Mouse (Mus musculus) gastrocnemius, adult 8-10 months (tissue): ENCODE results near the gene Ccl21a. TPM values are rescaled to one million over a fixed set of nuclear protein-coding genes. Genes with fewer than 3 reads are reported as not detected.
"Not testable (repeated sequence)": the region's sequence is repeated elsewhere in the genome, so short reads cannot be mapped to it uniquely, and the experiment has no call there.

Experiments
- DNase-seq, 2 experiments: peaks; one replicate each; pipeline ENCODE4 v3.0.0; 2022; ENCODE audit warnings: low spot score in 2 of 2
- total RNA-seq, 4 experiments: library from RNA; stranded (reverse); gene quantifications; 2 replicates each; pipeline ENCODE4 v1.2.4; 2022

Gene Ccl21a
- 10 to 100 TPM in 2 of 4 experiments, 1 to 10 TPM in 2; 7.4 to 13.9 (median 10.1) TPM for total RNA-seq

DNA sequence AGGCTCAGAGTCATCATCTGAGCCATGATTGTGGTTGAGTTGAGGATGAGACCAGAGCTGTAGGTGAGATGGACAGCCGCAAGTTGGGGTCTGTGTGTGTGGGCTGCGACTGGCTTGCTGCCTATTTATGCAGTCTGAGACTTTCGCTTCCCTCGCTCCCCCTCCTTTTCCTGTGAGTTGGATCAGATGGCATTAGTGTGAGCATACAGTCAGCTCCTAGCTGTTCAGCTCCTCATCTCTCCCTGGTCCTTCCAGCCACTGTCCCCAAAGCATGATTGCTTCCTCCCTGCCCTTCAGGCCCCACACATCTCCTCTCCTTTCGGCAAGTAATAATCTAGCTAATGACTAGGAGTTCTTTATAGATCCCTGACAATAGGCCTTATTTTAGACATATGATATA, at the start of gene Ccl21a:
Ccl21a (minus strand) TSS at position 101 of the 400 bp plus-strand sequence.
- not testable (repeated sequence) for DNase-seq

DNA sequence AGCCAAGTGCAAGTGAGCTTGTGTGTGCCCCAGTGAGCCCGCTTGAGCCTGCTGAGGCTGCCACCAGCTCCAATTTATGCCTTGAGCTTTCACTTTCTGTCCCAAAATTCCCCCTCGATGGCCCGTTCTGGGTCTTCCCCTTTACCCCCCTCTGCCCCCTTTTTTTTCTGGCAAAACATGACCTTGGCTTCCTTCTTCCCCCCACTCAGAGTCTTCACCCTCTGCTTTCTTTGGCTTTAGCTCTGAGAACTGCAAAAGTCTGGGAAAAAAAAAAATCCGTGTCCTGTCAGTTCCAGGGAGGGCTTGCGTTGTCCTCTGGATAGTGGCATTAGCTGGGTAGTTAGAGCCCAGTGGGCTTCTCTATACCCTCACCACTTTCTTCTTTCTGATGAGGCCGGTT, 17.3 kb downstream of the Ccl21a start, which contains the start of gene Ccl19:
Ccl19 (minus strand) TSS at position 101 of the 400 bp plus-strand sequence.
- not testable (repeated sequence) for DNase-seq

DNA sequence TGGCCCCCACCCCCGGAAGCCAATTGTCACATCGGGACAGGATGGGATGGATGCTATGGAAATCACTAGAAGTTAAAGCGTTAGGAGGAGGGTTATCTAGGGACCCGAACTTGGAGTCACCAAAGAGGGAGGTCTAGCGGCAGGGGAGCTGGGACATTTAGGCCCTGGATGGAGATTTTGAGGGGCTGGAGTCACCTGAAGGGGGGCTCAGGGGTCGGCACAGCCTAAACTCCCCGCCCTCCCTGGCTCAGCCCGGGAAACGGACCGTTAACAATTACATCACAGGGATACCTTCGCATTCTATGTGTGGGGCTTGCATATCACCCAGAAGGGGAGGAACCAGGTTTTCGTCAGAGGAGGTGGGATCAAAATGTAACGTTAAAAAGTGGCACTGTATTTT, 38.5 kb downstream of the Ccl21a start, which contains the start of gene 4930578G10Rik:
4930578G10Rik (plus strand) TSS at position 301 of the 400 bp plus-strand sequence.
- DNase-seq, result not testable (repeated sequence)

Other genes starting within 250 kb of the Ccl21a start
- gene Fam205a2, start 245.8 kb downstream of the Ccl21a start, total RNA-seq, result not detected
- not detected for gene Gm10591, start 161.8 kb downstream of the Ccl21a start, total RNA-seq
- gene Gm2564, start 144.3 kb downstream of the Ccl21a start, total RNA-seq, result 10 to 100 TPM in 2 of 4 experiments, 1 to 10 TPM in 2; 7.6 to 16.1 (median 10.5) TPM
- not detected for gene Ccl27b, start 118.7 kb downstream of the Ccl21a start, total RNA-seq
- under 1 TPM in 1 of 4 experiments, not detected in 3; 0.76 TPM for gene Il11ra2, start 112.1 kb downstream of the Ccl21a start, total RNA-seq
- gene 4930578G10Rik, start 38.4 kb downstream of the Ccl21a start, total RNA-seq, result under 1 TPM in 3 of 4 experiments, not detected in 1; 0.44 to 0.97 (median 0.51) TPM
- gene Ccl19, start 17.4 kb downstream of the Ccl21a start, total RNA-seq, result not detected
- gene Fam205a1, start 79.9 kb upstream of the Ccl21a start, total RNA-seq, result not detected
- gene Gm12394, start 82.8 kb upstream of the Ccl21a start, total RNA-seq, result not detected
- under 1 TPM; 0.53 to 0.75 (median 0.56) TPM for gene Fam205c, start 100.2 kb upstream of the Ccl21a start, total RNA-seq
- under 1 TPM; 0.27 to 0.67 (median 0.50) TPM for gene Phf24, start 142.7 kb upstream of the Ccl21a start, total RNA-seq
- gene Dnajb5, start 175.8 kb upstream of the Ccl21a start, total RNA-seq, result 100 to 1,000 TPM; 203 to 225 (median 211) TPM
- not detected for gene 1700022I11Rik, start 195.6 kb upstream of the Ccl21a start, total RNA-seq
- gene Vcp, start 226.5 kb upstream of the Ccl21a start, total RNA-seq, result 100 to 1,000 TPM; 252 to 285 (median 260) TPM
- gene Fancg, start 236.5 kb upstream of the Ccl21a start, total RNA-seq, result 1 to 10 TPM; 1.1 to 2.2 (median 1.5) TPM